Mouse (Mus musculus) neural tube, embryonic 10.5 days (tissue): ENCODE measurements at regions not wholly inside any gene's neighbourhood (a gene's known extent, or its start where the extent isn't known, plus 50 kb on each side); places are given as distances from the start of the nearest gene placed in this dataset.
A peak's percentile ranks its signal among the peaks of the same experiment; 100 is the strongest.
"Not testable (repeated sequence)": the region's sequence is repeated elsewhere in the genome, so short reads cannot be mapped to it uniquely, and the experiment has no call there.

Experiments used
- DNase-seq: peaks from one replicate; pipeline ENCODE4 v3.0.0-alpha.2; 2017; ENCODE audit warnings: low spot score; ENCODE audit errors: extremely low spot score

GRCm38 (mm10) chr13:65375273-65375672 is 96.7 kb downstream of the Zfp369 start:
- not testable (repeated sequence) for DNase-seq

GRCm38 (mm10) chr13:65379411-65379810 is 100.8 kb downstream of the Zfp369 start:
- DNase-seq = not testable (repeated sequence)

GRCm38 (mm10) chr13:65414990-65415389 is 97.5 kb upstream of the Gm10139 start:
- DNase-seq = not testable (repeated sequence)

- peak; percentile 17 for DNase-seq
These were observed 92.3 kb upstream of the Gm10139 start for GRCm38 (mm10) chr13:65420201-65420600.
